Mouse (Mus musculus) liver, adult 2 months (tissue): ENCODE results near the gene Mark2.

Experiments
- CTCF ChIP-seq: fragments of 200-500 bp; IDR thresholded peaks from 2 replicates; pipeline ENCODE4 v1.5.1; 2011; ENCODE audit warnings: low read depth, low read length, control low read depth
- POLR2A ChIP-seq: fragments of 200-500 bp; IDR thresholded peaks from 2 replicates; pipeline ENCODE4 v1.6.1; 2011; ENCODE audit warnings: low read length, control low read depth; ENCODE audit not compliant: insufficient read depth; ENCODE audit errors: extremely low read depth

DNA sequence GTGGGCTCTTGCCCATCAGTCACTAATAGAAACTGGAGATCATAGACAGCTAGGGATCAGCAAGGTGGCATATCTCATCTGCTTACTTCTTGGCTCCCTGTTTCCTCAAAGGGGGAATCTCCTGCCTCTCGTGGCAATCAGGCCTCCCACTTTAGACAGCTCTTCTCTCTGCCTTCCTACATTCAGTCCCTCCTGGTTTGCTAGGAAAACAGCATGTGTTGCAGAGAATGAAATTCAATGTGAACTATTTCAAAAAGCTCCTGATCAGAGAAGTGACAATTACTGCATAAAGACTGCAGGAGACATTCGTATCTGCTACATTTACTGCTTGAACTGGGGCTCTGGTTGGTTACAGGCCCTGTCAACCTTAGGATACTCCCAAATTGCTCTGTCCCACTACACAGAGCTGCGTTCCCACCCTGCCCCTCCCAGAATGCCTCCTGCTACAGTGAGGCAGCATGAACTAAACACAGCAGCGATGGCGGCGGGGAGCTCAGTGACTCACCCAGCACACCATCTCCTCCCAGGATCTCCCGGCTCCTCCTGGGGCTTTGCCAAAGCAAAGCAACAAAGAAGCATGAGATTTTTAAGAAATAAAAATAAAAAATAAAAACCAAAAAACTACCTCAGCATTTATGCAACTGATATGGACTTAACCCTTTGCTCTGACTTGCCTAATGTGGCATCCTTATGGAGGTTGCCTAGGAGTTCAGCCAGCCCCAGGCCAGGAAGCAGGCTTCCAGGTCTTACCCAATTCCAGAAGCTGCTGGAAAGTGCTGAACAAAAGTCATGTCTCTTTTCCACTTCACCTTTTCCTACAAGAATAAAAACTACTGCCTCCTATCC, 39.8 kb downstream of the Mark2 start:
- TF ChIP-seq POLR2A (no peak), CTCF (no peak)
